Mouse (Mus musculus): ENCODE measurements at regions not wholly inside any gene's neighbourhood (a gene's known extent, or its start where the extent isn't known, plus 50 kb on each side); places are given as distances from the start of the nearest gene placed in this dataset.
"Not testable (repeated sequence)": the region's sequence is repeated elsewhere in the genome, so short reads cannot be mapped to it uniquely, and the experiment has no call there.

GRCm38 (mm10) chr1:43305349-43306278 is 108.8 kb upstream of the Fhl2 start:
- no peak for DNase-seq (ENCODE audit: low read depth, low spot score)

- DNase-seq (ENCODE audit: low read depth, low spot score) = peak; percentile 15
These were observed 114.2 kb upstream of the Fhl2 start for GRCm38 (mm10) chr1:43310711-43311695.

DNA sequence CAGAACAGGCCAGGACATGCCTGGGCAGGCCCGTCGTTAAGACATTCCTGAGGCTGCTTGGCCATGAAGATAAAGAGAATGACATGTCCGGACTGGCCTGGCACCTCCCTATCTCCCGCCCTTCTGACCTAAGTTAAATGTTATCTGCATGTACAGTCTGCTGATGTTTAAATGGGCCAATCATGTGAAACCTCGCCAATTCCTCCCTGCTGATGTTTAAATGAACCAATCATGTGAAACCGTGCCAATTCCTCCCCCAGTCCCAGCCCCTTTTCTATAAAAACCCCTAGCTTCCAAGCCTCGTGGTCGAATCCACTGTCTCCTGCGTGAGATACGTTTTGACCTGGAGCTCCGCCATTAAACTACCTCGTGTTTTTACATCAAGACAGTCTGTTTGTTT is 119.5 kb upstream of the Fhl2 start:
- DNase-seq (ENCODE audit: low read depth, low spot score) = not testable (repeated sequence)

- DNase-seq (ENCODE audit: low read depth, low spot score) = no peak
These were observed 120.5 kb upstream of the Fhl2 start for GRCm38 (mm10) chr1:43317076-43317871.

DNA sequence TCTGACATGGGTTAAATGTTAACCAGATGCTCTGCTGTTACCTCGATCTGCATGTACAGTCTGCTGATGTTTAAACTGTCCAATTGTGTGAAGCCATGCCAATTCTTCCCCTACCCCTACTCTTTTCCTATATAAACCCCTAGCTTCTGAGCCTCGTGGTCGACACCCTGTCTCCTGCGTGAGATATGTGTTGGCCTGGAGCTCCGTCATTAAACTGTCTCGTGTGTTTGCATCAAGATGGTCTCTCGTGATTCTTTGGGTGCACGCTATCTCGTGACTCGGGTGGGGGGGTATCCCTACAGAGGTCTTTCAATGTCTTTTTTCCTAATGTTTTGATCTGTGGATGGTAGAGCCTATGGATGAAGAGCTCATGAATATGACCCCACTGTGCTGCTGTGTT is 110.9 kb upstream of the Nck2 start:
- not testable (repeated sequence) for DNase-seq (ENCODE audit: low read depth, low spot score)

- DNase-seq (ENCODE audit: low read depth, low spot score) = peak; percentile 31
These were observed 107.1 kb upstream of the Nck2 start for GRCm38 (mm10) chr1:43337168-43337784.

GRCm38 (mm10) chr1:43338096-43338915 is 106.1 kb upstream of the Nck2 start:
- DNase-seq (ENCODE audit: low read depth, low spot score) = no peak

- DNase-seq (ENCODE audit: low read depth, low spot score) = no peak
These were observed 101.5 kb upstream of the Nck2 start for GRCm38 (mm10) chr1:43342848-43343247.

- DNase-seq (ENCODE audit: low read depth, low spot score) = no peak
These were observed 101.0 kb upstream of the Nck2 start for GRCm38 (mm10) chr1:43343410-43343809.

DNA sequence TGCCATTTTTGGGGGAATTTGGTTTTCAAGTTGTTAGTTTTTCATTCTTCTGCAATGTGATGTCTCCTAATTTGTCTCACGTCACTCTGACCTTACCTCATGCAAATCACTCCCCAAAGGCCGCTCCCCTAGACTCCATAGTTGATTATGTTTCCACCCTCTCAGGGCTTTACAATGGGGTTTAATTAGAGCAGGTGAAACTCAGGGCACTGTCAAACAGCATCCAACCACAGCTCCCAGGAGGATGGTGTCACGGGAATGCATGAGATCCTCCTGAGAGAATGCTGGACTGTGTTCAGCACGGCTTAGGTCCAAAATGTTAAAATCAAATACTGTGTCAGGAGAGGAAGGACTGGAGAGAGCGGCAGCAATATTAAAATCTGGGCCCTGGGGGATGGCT is 100.4 kb upstream of the Nck2 start:
- no peak for DNase-seq (ENCODE audit: low read depth, low spot score)

DNA sequence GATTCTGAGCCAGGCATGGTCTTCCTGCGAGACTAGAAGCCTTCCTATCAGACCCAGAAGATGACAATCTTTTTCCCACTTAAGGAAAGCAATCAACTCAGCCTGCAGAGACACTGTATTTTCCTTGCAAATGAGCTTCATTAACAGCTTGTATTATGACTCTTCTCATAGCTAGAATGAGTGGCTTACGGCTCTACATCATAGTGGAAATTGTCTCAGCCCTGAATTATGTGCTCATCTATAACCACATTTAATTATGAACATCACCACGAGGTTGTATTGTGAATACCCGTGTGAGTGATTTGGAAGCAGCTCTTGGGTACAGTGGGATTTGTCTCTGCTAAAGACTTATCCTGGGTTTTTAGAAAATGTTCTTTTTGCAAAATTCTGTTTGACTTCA is 97.2 kb upstream of the Nck2 start:
- DNase-seq (ENCODE audit: low read depth, low spot score) = no peak

GRCm38 (mm10) chr1:43349966-43350365 is 94.4 kb upstream of the Nck2 start:
- DNase-seq (ENCODE audit: low read depth, low spot score) = no peak

DNA sequence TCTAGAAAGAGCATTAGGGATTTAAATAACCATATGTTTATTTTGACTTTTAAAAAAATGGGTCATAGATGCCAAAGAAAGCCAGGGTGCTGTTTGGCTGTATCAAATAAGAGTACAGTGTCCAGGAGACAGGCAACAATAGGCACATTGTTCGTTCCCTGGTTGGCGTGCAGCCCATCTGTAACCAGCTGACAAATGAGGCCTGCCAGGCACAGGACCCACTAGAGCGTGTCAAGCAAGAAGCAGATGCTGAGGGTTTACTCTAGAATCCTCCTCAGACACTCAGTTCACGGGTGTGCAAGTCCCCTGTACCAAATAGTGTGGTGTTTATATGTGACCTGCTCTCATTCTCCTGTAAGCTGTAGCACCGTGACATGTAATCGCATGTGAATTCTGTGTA is 86.2 kb upstream of the Nck2 start:
- peak; percentile 84 for DNase-seq (ENCODE audit: low read depth, low spot score)

- DNase-seq (ENCODE audit: low read depth, low spot score) = no peak
These were observed 84.7 kb upstream of the Nck2 start for GRCm38 (mm10) chr1:43359662-43360061.

- peak; percentile 23 for DNase-seq (ENCODE audit: low read depth, low spot score)
These were observed 84.1 kb upstream of the Nck2 start for GRCm38 (mm10) chr1:43360291-43360690.

DNA sequence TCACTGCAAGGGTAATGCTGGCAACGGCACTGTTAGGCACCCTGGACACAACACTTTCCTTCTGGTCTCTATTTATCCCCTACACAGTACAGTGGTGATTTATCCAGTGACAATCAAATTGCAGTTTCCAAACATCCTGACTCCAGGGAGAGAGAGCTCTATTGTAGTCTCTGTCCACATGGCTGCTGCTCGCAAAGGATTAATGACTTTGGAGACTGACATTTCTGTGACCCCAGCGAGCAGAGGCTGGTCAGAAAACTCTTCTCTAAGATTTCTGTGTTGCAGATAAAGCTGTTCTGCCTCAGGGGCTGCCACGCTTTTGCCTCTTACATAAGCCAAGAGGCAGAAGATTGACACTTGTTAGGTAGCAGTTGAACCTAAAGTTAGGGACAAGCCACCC is 83.6 kb upstream of the Nck2 start:
- DNase-seq (ENCODE audit: low read depth, low spot score) = peak; percentile 73

- DNase-seq (ENCODE audit: low read depth, low spot score) = peak; percentile 58
These were observed 82.9 kb upstream of the Nck2 start for GRCm38 (mm10) chr1:43361455-43361863.

GRCm38 (mm10) chr1:43362136-43362535 is 82.2 kb upstream of the Nck2 start:
- no peak for DNase-seq (ENCODE audit: low read depth, low spot score)

- DNase-seq (ENCODE audit: low read depth, low spot score) = no peak
These were observed 81.2 kb upstream of the Nck2 start for GRCm38 (mm10) chr1:43363178-43363577.

DNA sequence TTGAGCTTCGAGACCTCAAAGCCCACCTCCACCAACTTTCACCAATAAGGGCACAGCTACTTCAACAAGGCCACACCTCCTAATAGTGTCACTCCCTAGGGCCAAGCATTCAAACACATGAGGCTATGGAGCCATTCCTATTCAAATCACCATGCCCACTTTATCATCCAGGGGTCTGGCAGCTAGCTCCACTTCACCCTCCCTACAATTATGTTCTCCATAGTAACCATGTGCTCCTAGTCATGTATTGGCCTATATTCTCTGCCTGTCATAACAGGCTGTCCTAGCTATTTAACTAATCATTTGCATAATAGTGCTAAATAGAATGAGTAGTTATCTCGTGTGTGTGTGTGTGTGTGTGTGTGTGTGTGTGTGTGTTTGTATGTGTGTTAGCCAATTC is 77.9 kb upstream of the Nck2 start:
- peak; percentile 31 for DNase-seq (ENCODE audit: low read depth, low spot score)

Data from mesoderm, embryonic 11.5 days (tissue).